Mouse (Mus musculus) midbrain, embryonic 14.5 days (tissue): ENCODE measurements at regions not wholly inside any gene's neighbourhood (a gene's known extent, or its start where the extent isn't known, plus 50 kb on each side); places are given as distances from the start of the nearest gene placed in this dataset.
A peak's percentile ranks its signal among the peaks of the same experiment; 100 is the strongest.

Source experiments
- ATAC-seq: fragments of 200-750 bp; cut with Nextera tagmentation; 2 replicates; pipeline ENCODE4 v1.8.0; 2017; ENCODE audit warnings: moderate number of reproducible peaks, moderate library complexity; ENCODE audit not compliant: low FRiP score, low TSS enrichment
- DNase-seq: peaks from one replicate; pipeline ENCODE4 v3.0.0-alpha.2; 2015
- H3K27ac ChIP-seq: fragments of 300-500 bp; sonication (generic); replicated peaks from 2 replicates; pipeline ENCODE4 v1.5.1; 2014; ENCODE audit warnings: mild to moderate bottlenecking, low read depth, low read length, moderate library complexity
- H3K27me3 ChIP-seq: fragments of 300-500 bp; sonication (generic); 2 replicates; pipeline ENCODE4 v1.6.1; 2014; ENCODE audit warnings: low read length, control low read depth, mixed read lengths; ENCODE audit not compliant: control insufficient read depth, insufficient read depth
- H3K36me3 ChIP-seq: fragments of 300-500 bp; sonication (generic); 2 replicates; pipeline ENCODE4 v1.6.1; 2014; ENCODE audit warnings: low read length, control low read depth; ENCODE audit not compliant: control insufficient read depth, insufficient read depth
- H3K4me1 ChIP-seq: fragments of 300-500 bp; sonication (generic); 2 replicates; pipeline ENCODE4 v1.6.1; 2014; ENCODE audit warnings: mild to moderate bottlenecking, antibody characterized with exemption, low read length, control low read depth; ENCODE audit not compliant: control insufficient read depth, insufficient read depth
- H3K4me2 ChIP-seq: fragments of 300-500 bp; sonication (generic); 2 replicates; pipeline ENCODE4 v1.6.1; 2014; ENCODE audit warnings: mild to moderate bottlenecking, low read length, moderate library complexity
- H3K4me3 ChIP-seq: fragments of 300-500 bp; sonication (generic); replicated peaks from 2 replicates; pipeline ENCODE4 v1.5.1; 2014; ENCODE audit warnings: low read depth, low read length
- H3K9ac ChIP-seq: fragments of 300-500 bp; sonication (generic); replicated peaks from 2 replicates; pipeline ENCODE4 v1.6.1; 2014; ENCODE audit warnings: mild to moderate bottlenecking, low read length, moderate library complexity
- H3K9me3 ChIP-seq: fragments of 300-500 bp; sonication (generic); 2 replicates; pipeline ENCODE4 v1.6.1; 2016; ENCODE audit warnings: low read length, control low read depth, mixed read lengths; ENCODE audit not compliant: control insufficient read depth
- WGBS: fragments of 180-500 bp; shearing (Covaris S2); extraction: QIAGEN DNeasy Blood & Tissue Kit; methylation state at CpG from one replicate; pipeline ENCODE4 v1.1.7; 2014; 5-methylcytosine and 5-hydroxymethylcytosine counted together

GRCm38 (mm10) chr7:78971644-78972313 is 58.6 kb downstream of the Isg20 start:
- Histone ChIP-seq H3K4me1 (no peaks in the 10 kb centered on the region), H3K27me3 (no peaks in the 10 kb centered on the region), H3K36me3 (no peaks in the 10 kb centered on the region), H3K9ac (no peak overlapping the region), H3K27ac (no peak overlapping the region), H3K4me2 (no peak overlapping the region), H3K9me3 (no peaks in the 10 kb centered on the region), H3K4me3 (no peak overlapping the region)
- DNase-seq (no peak), ATAC-seq (no peak)
- WGBS = 71% methylated on average over 12 of the region's 12 CpGs

- Histone ChIP-seq H3K27ac (no peak overlapping the region), H3K27me3 (no peaks in the 10 kb centered on the region), H3K4me1 (peaks cover 6% of the 10 kb centered on the region; the same call in 1 of the 2 replicates), H3K9me3 (no peaks in the 10 kb centered on the region), H3K4me3 (peak overlapping the region; percentile 40), H3K4me2 (peak overlapping the region; percentile 80), H3K9ac (peak overlapping the region; percentile 47; the same call in 1 of the 2 replicates), H3K36me3 (no peaks in the 10 kb centered on the region)
- WGBS = 32% methylated on average over 5 of the region's 5 CpGs
- peak; percentile 43 for ATAC-seq
- peak; percentile 37 for DNase-seq
These were observed 63.5 kb upstream of the Acan start for GRCm38 (mm10) chr7:78989751-78990206.

- DNase-seq (peak; percentile 70), ATAC-seq (peak; percentile 53; the same call in 1 of the 2 replicates)
- 4% methylated on average over 27 of the region's 27 CpGs for WGBS
- Histone ChIP-seq H3K27ac (no peak overlapping the region), H3K4me1 (peaks cover 6% of the 10 kb centered on the region; the same call in 1 of the 2 replicates), H3K27me3 (no peaks in the 10 kb centered on the region), H3K36me3 (no peaks in the 10 kb centered on the region), H3K4me3 (peak overlapping the region; percentile 40), H3K9me3 (no peaks in the 10 kb centered on the region), H3K4me2 (peak overlapping the region; percentile 80), H3K9ac (peak overlapping the region; percentile 47)
These were observed 62.8 kb upstream of the Acan start for GRCm38 (mm10) chr7:78990302-78991038.

GRCm38 (mm10) chr7:78992991-78993390 is 60.3 kb upstream of the Acan start:
- no peaks in the 10 kb centered on the region for H3K27me3 ChIP-seq
- H3K4me3 ChIP-seq = no peak overlapping the region
- no peaks in the 10 kb centered on the region for H3K9me3 ChIP-seq
- no peak overlapping the region for H3K9ac ChIP-seq
- H3K36me3 ChIP-seq = no peaks in the 10 kb centered on the region
- DNase-seq = no peak
- H3K4me1 ChIP-seq = peaks cover 6% of the 10 kb centered on the region; the same call in 1 of the 2 replicates
- no peak for ATAC-seq
- no peak overlapping the region for H3K27ac ChIP-seq
- 85% methylated on average over 7 of the region's 7 CpGs for WGBS
- no peak overlapping the region for H3K4me2 ChIP-seq

- Histone ChIP-seq H3K4me2 (no peak overlapping the region), H3K4me3 (no peak overlapping the region), H3K27me3 (no peaks in the 10 kb centered on the region), H3K9ac (no peak overlapping the region), H3K36me3 (no peaks in the 10 kb centered on the region), H3K9me3 (no peaks in the 10 kb centered on the region), H3K27ac (no peak overlapping the region), H3K4me1 (peaks cover 6% of the 10 kb centered on the region; the same call in 1 of the 2 replicates)
- WGBS = 85% methylated on average over 8 of the region's 8 CpGs
- DNase-seq = no peak
- no peak for ATAC-seq
These were observed 59.1 kb upstream of the Acan start for GRCm38 (mm10) chr7:78994134-78994533.

GRCm38 (mm10) chr7:78995034-78995433 is 58.2 kb upstream of the Acan start:
- H3K4me1 ChIP-seq = peaks cover 6% of the 10 kb centered on the region; the same call in 1 of the 2 replicates
- DNase-seq (no peak), ATAC-seq (no peak)
- no peak overlapping the region for H3K9ac ChIP-seq
- no peaks in the 10 kb centered on the region for H3K36me3 ChIP-seq
- H3K27ac ChIP-seq = no peak overlapping the region
- no peak overlapping the region for H3K4me2 ChIP-seq
- 84% methylated on average over 2 of the region's 2 CpGs for WGBS
- H3K4me3 ChIP-seq = no peak overlapping the region
- H3K9me3 ChIP-seq = no peaks in the 10 kb centered on the region
- H3K27me3 ChIP-seq = no peaks in the 10 kb centered on the region

- 79% methylated on average over 4 of the region's 4 CpGs for WGBS
- no peak overlapping the region for H3K4me2 ChIP-seq
- no peaks in the 10 kb centered on the region for H3K27me3 ChIP-seq
- no peak overlapping the region for H3K4me3 ChIP-seq
- peaks cover under 1% of the 10 kb centered on the region; the same call in 1 of the 2 replicates for H3K4me1 ChIP-seq
- H3K9me3 ChIP-seq = no peaks in the 10 kb centered on the region
- no peak overlapping the region for H3K27ac ChIP-seq
- no peak overlapping the region for H3K9ac ChIP-seq
- DNase-seq (no peak), ATAC-seq (no peak)
- no peaks in the 10 kb centered on the region for H3K36me3 ChIP-seq
These were observed 57.5 kb upstream of the Acan start for GRCm38 (mm10) chr7:78995820-78996219.
